Mouse (Mus musculus) spleen, adult 2 months (tissue): Measurements from ENCODE around the gene Enoph1. TPM values are rescaled to one million over a fixed set of nuclear protein-coding genes. Genes with fewer than 3 reads are reported as not detected.

ENCODE experiments used
- DNase-seq, 2 experiments: peaks; one replicate each; pipeline versions ENCODE4 v3.0.0 to v3.0.0-alpha.2; 2012 to 2021; ENCODE audit warnings: low spot score in 2 of 2, low read depth in 1 of 2
- H3K27ac ChIP-seq: fragments of 200-500 bp; 2 replicates; pipeline ENCODE4 v1.5.1; 2012; ENCODE audit warnings: low read length, inconsistent platforms; ENCODE audit not compliant: insufficient read depth
- H3K27me3 ChIP-seq: fragments of 200-500 bp; 2 replicates; pipeline ENCODE4 v1.6.1; 2012; ENCODE audit warnings: mild to moderate bottlenecking, moderate library complexity, low read length, inconsistent platforms; ENCODE audit not compliant: control insufficient read depth, insufficient read depth
- H3K36me3 ChIP-seq: fragments of 200-500 bp; 2 replicates; pipeline ENCODE4 v1.6.1; 2012; ENCODE audit warnings: mild to moderate bottlenecking, low read length, inconsistent platforms; ENCODE audit not compliant: control insufficient read depth, insufficient read depth
- H3K4me1 ChIP-seq: fragments of 200-500 bp; 2 replicates; pipeline ENCODE4 v1.6.1; 2011; ENCODE audit warnings: inconsistent platforms; ENCODE audit not compliant: control insufficient read depth, insufficient read depth, insufficient read length
- H3K4me3 ChIP-seq: fragments of 200-500 bp; 2 replicates; pipeline ENCODE4 v1.5.1; 2011; ENCODE audit warnings: mild to moderate bottlenecking, inconsistent platforms; ENCODE audit not compliant: insufficient read depth, insufficient read length; ENCODE audit errors: extremely low read depth
- CTCF ChIP-seq: fragments of 200-500 bp; IDR thresholded peaks from 2 replicates; pipeline ENCODE4 v1.5.1; 2011; ENCODE audit warnings: mild to moderate bottlenecking, inconsistent platforms; ENCODE audit not compliant: insufficient read depth, insufficient read length, insufficient replicate concordance; ENCODE audit errors: extremely low read depth
- POLR2A ChIP-seq: fragments of 200-500 bp; IDR thresholded peaks from 2 replicates; pipeline ENCODE4 v1.6.1; 2011; ENCODE audit warnings: low read depth, low read length, inconsistent platforms
- WGBS: fragments of 180-500 bp; shearing (Covaris S2); methylation state at CpG from one replicate; pipeline ENCODE4 v1.1.7; 2018; 5-methylcytosine and 5-hydroxymethylcytosine counted together
- polyA plus RNA-seq: library from polyadenylated mRNA; depleted of rRNA; stranded (reverse); fragments of >200 nt; gene quantifications from 2 replicates; pipeline ENCODE4 v1.2.3, GENCODE M21; 2012

Enoph1 gene
- polyA plus RNA-seq, 1 experiment = 20.6 TPM

DNA sequence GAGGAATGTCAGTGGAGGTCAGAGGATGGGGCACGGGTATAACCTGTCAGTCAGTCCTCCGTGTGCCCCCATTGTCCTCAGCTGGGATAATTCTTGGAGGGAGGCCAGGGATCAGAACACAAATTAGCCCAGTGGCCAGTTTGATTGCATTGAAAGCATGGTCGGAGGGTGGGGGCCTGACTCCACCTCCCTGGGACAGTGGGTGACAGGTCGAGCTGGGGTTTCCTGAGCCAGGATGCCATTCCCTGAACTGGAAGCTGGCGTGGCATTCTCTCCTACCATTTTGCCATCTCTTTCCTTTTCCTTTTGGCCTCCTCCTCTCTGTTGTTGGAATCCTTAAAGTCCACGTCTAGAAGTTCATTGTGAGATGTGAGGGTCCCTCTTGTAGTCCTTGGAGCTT is 33.9 kb upstream of the Enoph1 start:
- H3K4me3 ChIP-seq = no peak overlapping the region
- no peaks in the 10 kb centered on the region for H3K36me3 ChIP-seq
- TF ChIP-seq POLR2A = no peak
- TF ChIP-seq CTCF = no peak
- no peaks in the 10 kb centered on the region for H3K27me3 ChIP-seq
- no peaks in the 10 kb centered on the region for H3K4me1 ChIP-seq
- no peak overlapping the region for H3K27ac ChIP-seq
- no peak for DNase-seq
- 86% methylated on average over 6 of the region's 6 CpGs for WGBS

DNA sequence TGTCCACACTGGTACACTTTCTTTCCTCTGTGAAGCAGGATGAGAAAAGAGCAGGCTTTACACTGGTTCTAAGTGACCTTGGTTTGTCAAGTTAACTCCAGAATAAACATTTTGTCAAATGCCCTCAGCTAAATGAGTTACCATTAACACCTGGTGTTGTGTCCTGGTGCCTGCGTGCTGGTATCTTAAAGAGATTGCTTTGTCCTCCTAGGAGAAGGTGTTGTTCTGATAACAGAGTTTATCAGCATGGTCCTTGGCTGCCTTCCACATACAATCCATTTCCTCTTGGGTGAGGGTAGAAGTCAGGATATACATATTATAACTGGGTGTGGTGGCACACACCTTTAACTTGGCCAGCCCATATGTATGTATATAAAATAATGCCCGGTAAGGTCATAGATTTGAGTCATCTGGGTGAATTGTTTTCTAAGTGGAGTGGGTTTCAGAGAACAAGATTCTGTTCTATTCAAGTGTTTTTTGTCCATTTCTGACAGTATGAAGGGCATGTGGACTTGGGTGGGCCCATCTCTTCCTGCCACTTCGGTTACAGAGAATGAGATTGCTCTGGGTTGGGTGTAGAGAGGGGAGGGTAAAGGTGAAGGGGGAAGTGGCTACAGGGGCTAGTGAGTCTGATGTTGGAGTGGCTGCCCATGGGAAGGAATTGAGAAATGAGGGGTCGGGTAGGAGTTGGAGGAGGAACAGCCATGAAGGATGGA is 33.3 kb upstream of the Enoph1 start:
- no peaks in the 10 kb centered on the region for H3K27me3 ChIP-seq
- TF ChIP-seq CTCF (no peak), POLR2A (no peak)
- 85% methylated on average over 4 of the region's 4 CpGs for WGBS
- no peaks in the 10 kb centered on the region for H3K36me3 ChIP-seq
- DNase-seq = no peak
- H3K4me3 ChIP-seq = no peak overlapping the region
- no peak overlapping the region for H3K27ac ChIP-seq
- no peaks in the 10 kb centered on the region for H3K4me1 ChIP-seq

DNA sequence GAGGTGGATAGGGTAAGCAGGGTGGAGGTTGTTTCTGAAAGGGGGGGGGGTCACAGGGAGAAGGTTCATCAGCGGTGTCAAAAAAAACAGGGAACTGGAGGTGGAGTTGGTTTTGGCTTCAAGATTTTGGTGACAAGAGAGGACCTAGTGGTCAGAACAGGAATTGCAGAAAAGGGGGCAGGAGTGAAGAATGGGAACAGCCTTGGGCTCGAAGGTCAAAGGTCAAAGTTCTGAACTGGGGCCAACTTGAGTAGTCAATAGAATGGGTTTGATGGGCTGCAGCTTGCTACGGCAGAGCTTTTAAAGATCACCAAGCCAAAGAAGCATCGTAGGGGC is 32.8 kb upstream of the Enoph1 start:
- 90% methylated on average over 4 of the region's 4 CpGs for WGBS
- H3K27me3 ChIP-seq = no peaks in the 10 kb centered on the region
- H3K4me3 ChIP-seq = no peak overlapping the region
- H3K4me1 ChIP-seq = no peaks in the 10 kb centered on the region
- TF ChIP-seq CTCF (no peak), POLR2A (no peak)
- DNase-seq = no peak
- H3K36me3 ChIP-seq = no peaks in the 10 kb centered on the region
- no peak overlapping the region for H3K27ac ChIP-seq

DNA sequence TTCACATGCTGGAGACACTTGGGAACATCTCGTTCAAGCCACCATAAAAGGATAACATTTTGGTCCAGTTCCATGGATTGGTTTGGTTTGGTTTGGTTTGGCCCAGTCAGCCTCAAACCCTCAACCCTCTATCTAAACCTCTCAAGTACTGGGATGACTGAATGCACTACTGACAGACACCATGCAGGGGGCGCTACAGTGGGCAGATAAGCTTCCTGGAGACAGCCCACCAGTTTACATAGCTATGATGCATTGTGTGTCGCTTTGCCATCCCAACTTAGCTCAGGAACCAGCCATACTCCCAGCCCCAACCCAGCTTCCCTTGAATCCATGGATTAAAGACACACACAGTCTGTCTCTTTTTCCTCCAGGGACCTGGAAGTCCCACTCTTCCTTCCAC is 31.3 kb upstream of the Enoph1 start:
- 74% methylated on average over 3 of the region's 3 CpGs for WGBS
- TF ChIP-seq CTCF (no peak), POLR2A (no peak)
- no peak for DNase-seq
- no peaks in the 10 kb centered on the region for H3K36me3 ChIP-seq
- H3K27me3 ChIP-seq = no peaks in the 10 kb centered on the region
- no peak overlapping the region for H3K4me3 ChIP-seq
- H3K4me1 ChIP-seq = no peaks in the 10 kb centered on the region
- no peak overlapping the region for H3K27ac ChIP-seq

DNA sequence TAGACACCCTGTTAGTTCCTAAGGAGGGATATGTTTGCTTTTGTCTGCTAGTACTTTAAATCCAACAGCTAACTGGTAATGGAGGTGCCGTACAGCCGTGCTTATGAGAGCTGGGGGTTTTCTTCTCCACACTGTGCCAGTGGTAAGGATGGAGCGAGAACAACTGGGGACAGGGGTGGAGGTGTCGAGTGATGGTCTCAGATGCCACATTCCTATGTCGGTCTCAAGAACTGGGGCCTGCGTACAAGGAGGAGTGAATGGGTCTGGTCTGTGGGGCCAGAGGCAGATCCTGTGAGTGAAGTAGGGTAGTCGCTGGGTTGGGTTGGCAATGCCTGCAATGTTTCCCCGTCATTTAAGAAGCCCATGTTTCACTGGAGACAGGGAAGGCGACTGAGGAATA is 27.2 kb upstream of the Enoph1 start:
- WGBS = 91% methylated on average over 9 of the region's 9 CpGs
- no peaks in the 10 kb centered on the region for H3K36me3 ChIP-seq
- no peak for TF ChIP-seq POLR2A
- no peak for TF ChIP-seq CTCF
- H3K27me3 ChIP-seq = no peaks in the 10 kb centered on the region
- no peak overlapping the region for H3K27ac ChIP-seq
- DNase-seq = no peak
- no peaks in the 10 kb centered on the region for H3K4me1 ChIP-seq
- no peak overlapping the region for H3K4me3 ChIP-seq

DNA sequence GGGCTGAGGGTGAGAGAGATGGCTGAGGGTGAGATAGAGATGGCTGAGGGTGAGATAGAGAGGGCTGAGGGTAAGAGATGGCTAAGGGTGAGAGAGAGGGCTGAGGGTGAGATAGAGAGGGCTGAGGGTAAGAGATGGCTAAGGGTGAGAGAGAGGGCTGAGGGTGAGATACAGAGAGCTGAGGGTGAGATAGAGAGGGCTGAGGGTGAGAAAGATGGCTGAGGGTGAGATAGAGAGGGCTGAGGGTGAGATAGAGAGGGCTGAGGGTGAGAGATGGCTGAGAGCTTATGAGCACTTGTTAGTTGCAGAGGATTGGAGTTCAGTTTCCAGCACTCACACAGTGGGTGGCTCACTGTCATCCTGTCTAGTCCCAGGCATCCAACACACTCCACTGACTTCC is 19.7 kb upstream of the Enoph1 start:
- Histone ChIP-seq H3K27me3 (no peaks in the 10 kb centered on the region), H3K4me1 (no peaks in the 10 kb centered on the region), H3K27ac (no peak overlapping the region), H3K36me3 (no peaks in the 10 kb centered on the region), H3K4me3 (no peak overlapping the region)
- DNase-seq = no peak
- TF ChIP-seq CTCF = no peak
- TF ChIP-seq POLR2A = no peak

DNA sequence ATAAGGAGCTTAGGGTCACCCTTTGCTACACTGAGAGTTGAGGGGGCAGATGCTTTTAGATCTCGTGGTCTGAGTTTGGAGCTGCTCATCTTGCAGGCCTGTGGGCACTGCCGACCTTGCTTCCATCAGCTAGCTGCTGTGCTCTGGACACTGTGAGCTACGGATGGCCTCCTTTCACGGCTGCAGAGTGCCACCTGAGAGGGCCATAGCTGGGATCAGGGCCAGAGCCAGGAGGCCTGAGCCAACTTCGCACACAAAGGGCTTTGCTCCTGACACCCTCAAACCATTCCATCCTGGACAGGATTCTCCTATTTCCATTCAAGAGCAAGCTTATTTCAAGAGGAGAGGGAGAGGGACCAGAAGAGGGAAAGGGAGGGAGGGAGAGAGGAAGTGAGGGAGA is 15.4 kb upstream of the Enoph1 start:
- H3K27me3 ChIP-seq = no peaks in the 10 kb centered on the region
- H3K36me3 ChIP-seq = no peaks in the 10 kb centered on the region
- no peak for DNase-seq
- 81% methylated on average over 5 of the region's 5 CpGs for WGBS
- H3K4me3 ChIP-seq = no peak overlapping the region
- H3K27ac ChIP-seq = no peak overlapping the region
- H3K4me1 ChIP-seq = no peaks in the 10 kb centered on the region
- TF ChIP-seq POLR2A = no peak
- no peak for TF ChIP-seq CTCF

DNA sequence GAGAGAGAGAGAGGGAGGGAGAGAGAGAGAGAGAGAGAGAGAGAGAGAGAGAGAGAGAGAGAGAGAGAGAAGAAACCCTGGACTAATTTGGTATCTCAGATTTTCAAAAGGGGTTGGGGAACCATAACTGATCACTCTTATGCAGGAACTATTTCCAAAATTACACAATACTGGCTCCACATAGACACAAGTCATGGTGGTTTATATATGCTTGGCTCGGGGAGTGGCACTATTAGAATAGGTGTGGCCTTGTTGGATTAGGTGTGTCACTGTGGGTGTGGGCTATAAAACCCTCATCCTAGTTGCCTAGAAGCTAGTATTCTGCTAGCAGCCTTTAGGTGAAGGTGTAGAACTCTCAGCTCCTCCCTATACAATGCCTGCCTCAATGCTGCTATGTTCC is 14.9 kb upstream of the Enoph1 start:
- WGBS = 67% methylated on average over 1 of the region's 1 CpGs
- DNase-seq = no peak
- H3K4me1 ChIP-seq = no peaks in the 10 kb centered on the region
- no peaks in the 10 kb centered on the region for H3K27me3 ChIP-seq
- no peaks in the 10 kb centered on the region for H3K36me3 ChIP-seq
- H3K4me3 ChIP-seq = no peak overlapping the region
- no peak overlapping the region for H3K27ac ChIP-seq
- TF ChIP-seq CTCF (no peak), POLR2A (no peak)
